Mouse (Mus musculus) lung, postnatal 10 days (tissue): ENCODE results near the gene Rad54l2.

ENCODE experiments used
- DNase-seq: peaks from one replicate; pipeline ENCODE4 v3.0.0; 2021

Gene Rad54l2

DNA sequence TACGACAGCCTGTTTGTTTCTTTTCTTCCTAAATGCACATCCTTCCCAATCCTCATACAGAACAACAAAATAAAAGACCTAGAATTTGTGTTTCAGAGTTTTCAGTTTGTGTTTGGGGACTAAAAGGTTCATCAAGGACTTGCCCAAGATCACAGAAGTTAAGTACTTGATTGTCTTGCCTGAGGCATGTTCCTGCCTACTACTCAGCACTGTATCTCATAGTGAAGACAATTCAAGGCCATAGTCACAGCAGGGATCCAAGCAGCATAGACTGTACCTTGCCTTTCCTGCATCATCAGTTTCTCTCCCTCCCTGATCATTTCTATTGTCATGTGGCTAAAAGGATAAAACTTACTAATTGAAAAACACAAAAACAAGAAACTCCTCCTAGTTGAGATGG lies 49.0 kb downstream of the Rad54l2 start:
- no peak for DNase-seq

DNA sequence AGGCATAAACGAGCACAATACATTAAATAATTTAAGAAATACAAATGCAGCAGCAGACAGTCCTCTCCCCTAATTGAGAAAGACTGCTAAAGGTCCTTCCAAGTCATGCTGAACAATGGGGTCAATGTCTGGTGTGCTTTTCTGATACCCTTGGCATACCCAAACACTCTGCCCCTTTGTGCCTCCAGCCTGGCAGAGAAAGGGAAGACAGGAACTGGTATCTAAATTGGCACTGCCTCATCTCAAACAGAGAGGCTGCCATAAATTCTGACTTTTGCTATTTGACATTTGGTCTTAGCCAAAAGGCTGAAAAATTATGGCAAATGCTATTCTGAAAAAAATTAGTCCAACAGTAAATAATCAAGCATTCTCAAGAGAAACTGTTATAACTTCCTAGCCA lies 49.9 kb downstream of the Rad54l2 start:
- no peak for DNase-seq

- DNase-seq, result no peak
Measured at GRCm38 (mm10) chr9:106738199-106738985, 50.6 kb downstream of the Rad54l2 start.

DNA sequence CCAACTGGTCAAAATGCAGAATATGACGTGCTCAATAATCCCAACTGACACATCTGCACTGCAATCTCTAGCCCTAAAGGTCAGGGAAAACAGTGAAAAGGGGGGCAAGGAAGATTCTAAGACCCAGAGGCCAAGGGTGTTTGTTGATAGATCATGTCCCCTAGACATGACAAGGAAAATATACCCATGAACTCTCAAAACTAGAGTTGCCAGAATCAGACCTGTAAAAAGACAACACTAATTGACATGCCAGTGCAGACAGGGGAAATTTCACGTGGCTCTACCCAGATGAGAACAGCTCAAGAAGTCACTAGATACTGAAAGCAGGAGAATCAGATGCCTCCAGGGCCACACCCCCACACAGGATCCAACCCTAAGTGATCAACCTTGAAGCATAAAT lies 55.3 kb downstream of the Rad54l2 start:
- DNase-seq, result no peak

DNA sequence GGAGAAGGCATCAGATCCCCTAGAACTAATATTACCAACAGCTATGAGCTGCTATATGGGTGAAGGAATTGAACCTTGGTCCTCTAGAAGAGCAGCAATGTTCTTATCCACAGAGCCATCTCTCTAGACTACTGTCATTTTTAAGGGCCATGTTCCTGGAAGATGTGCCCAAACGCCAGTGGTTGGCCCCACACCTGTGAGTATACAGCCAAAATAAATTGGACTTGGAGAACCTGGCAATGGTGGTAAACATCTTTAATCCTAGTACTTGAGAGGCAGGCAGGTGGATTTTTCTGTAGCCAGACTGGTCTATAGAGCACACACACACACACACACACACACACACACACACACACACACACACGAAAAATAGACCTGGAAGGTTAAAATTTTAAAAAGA lies 59.6 kb downstream of the Rad54l2 start:
- no peak for DNase-seq

DNA sequence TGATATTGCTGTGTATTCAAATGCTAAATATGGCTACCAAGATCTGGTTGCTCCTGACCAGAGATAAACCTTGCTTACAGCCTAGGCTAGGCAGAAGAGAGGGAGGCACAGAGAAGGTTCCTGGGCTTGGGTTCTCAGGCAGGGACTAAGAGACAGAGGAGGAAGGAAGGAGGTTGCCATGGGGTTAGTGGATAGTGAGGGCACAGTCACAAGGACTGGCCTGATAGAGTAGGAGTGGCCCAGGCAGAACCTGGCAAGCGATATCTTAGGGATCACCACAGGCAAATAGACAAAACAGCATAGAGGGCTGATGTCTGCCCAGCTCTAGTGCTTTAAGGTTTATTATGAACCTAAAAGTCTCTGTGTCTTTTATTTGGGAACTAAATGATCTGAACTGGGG lies 62.1 kb downstream of the Rad54l2 start:
- DNase-seq, result no peak

DNA sequence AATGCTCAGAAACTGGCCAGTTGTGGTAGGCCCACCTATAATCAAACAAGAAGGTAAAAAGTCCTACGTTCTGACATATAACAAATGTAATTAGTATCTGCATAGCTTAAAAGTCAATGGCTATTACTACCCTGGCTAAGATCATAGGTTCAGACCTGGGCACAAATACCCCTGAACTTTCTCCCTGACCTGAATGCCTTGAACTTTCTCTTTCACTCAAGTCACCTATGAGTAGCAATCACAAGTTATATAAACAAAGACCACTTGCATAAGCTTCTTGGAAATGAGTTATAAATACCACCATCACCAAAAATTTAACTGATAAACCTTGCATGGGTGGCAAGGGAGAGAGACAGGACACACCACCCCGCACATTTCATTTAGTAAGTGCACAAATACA lies 63.6 kb downstream of the Rad54l2 start:
- no peak for DNase-seq

- no peak for DNase-seq
Measured at GRCm38 (mm10) chr9:106724864-106725263, 64.1 kb downstream of the Rad54l2 start.

DNA sequence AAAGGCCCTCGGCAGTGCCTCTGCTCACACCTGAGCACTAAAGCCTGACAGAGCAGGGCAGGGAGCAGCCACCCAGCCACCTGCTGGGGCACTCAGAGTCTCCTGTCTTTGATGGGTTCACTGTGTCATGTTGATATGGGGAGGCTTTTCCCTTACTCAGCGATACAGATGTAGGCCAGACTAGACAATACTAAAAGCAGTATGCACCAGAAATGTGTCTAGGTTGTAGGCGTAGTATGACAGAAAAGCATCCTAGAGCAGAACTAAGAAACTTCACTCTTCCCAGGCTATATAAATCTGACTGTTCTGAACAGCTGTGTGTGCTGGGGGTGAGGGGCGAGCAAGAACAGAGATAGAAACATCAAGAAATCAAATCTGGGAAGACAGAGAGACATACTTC lies 72.3 kb downstream of the Rad54l2 start:
- DNase-seq, result no peak

DNA sequence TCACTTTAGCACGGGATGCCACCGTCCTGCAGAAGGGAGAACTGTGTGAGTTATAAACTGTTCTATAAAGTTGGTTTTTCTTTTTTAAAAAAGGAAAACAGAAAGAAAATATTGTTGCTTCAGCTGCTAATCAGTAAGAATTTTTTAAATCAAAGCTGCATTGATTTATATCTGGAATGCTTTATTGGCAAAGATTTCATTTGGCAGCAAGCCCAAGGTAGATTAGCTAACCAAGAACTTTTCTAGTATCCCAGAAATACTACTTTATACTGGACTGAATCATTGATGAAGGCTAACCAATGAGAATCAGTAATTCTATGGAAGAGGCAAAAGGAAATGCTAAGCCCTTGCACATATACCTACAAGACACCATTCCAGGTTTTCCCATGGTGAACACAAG lies 72.8 kb downstream of the Rad54l2 start:
- no peak for DNase-seq

DNA sequence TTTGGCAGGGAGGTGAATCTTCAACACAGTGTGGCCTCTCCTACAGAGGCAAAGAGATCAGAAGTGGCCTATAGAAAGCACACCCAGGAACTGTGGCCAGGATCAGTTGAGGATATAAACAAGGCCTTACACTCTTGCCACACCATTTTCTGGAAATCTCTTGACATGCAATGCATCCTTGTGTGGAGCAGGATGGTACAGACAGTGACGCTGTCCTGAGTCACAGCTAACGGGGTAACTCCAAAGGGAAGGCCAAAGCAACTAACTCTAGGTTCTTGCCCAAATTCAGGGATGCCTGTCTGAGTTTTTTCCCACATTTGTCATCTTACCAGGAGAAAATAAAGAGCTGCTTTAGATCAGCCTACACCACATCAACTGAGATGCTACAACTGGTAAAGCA lies 76.5 kb downstream of the Rad54l2 start:
- no peak for DNase-seq

GRCm38 (mm10) chr9:106692973-106693481 lies 96.0 kb downstream of the Rad54l2 start:
- DNase-seq, result no peak

GRCm38 (mm10) chr9:106688834-106689233 lies 100.2 kb downstream of the Rad54l2 start:
- no peak for DNase-seq

DNA sequence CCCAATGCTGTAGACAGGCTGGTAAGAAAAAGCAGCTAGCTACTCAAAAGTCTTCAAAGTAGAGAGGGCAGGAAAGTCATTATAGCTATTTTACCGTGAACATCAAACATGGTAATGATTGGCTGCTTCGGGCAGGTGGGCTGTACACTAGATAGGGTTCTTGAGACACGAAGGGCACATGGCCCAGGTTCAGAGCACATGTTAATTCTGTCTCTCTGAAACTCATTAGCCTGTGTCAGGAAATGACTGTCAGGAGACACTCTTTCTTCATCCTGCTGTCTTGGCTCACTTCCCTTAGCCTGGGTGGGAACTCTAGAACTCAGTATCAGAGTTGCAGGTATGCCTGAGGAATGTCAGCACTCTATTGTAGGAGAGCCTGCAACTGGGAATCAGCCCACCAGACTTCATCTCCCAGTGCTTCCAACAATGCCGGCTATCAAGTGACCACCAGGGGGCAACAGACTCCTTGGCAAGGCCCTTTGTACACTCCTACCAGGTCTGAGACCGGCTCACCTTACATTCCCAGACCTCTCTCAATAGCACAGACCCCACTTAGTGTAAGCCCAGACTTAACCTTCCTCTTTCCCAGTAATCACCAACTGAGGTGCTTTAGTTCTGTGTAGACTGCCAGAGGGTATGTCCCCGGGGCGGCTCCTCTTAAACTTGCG lies 101.9 kb downstream of the Rad54l2 start:
- DNase-seq, result peak; percentile 87

DNA sequence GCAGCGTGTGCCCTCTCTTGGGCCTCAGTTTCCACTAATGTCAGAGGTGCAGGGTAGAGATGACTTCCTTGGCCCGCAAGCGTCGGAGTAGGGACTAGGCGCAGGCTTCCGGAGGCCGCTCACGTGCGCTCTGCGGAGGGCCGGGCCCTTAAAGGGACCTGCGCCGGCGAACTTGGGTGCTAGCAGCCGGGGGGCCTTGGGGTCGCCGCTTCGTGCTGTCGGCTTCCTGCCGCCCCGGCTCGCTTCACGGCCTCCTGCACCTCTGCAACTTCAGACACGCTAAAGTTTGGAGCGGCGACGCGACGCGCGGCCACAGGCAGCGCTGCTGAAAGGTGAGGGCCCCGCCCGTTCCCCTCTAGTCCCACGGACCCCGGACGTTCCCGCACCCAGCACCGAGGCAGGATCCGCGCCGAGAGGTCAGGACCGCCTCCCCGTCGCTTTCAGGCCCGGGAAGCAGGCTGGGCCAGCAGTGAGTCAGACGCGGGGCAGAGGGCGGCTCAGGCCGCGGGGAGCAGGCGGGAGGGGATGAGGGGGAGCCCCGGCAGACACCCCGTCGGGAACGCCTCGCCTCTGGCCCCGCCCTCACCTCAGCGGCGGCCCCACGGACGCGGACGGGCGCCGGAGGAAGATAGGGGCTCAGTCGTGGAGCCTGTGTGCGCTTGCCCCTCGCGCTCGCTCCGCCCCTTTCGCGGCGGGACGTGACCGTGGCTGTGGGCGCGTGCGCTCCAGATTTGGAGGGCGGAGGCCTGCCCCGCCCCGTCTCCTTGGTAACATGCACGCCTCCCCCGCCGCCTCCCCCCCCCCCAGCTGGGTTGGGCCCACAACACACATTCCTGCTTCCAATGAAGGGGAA lies 103.5 kb downstream of the Rad54l2 start, which contains the start of gene Tex264:
TSS of gene Tex264 (minus strand) at position 679 of the 853 bp plus-strand sequence.
- peak; percentile 89 for DNase-seq

GRCm38 (mm10) chr9:106684918-106685248 lies 104.1 kb downstream of the Rad54l2 start:
- peak; percentile 19 for DNase-seq

- no peak for DNase-seq
Measured at GRCm38 (mm10) chr9:106684093-106684872, 104.7 kb downstream of the Rad54l2 start.

- no peak for DNase-seq
Measured at GRCm38 (mm10) chr9:106681026-106681425, 108.0 kb downstream of the Rad54l2 start.

- no peak for DNase-seq
Measured at GRCm38 (mm10) chr9:106678242-106678641, 110.8 kb downstream of the Rad54l2 start.

GRCm38 (mm10) chr9:106677702-106678101 lies 111.3 kb downstream of the Rad54l2 start:
- no peak for DNase-seq

GRCm38 (mm10) chr9:106676571-106676970 lies 112.4 kb downstream of the Rad54l2 start:
- no peak for DNase-seq

DNA sequence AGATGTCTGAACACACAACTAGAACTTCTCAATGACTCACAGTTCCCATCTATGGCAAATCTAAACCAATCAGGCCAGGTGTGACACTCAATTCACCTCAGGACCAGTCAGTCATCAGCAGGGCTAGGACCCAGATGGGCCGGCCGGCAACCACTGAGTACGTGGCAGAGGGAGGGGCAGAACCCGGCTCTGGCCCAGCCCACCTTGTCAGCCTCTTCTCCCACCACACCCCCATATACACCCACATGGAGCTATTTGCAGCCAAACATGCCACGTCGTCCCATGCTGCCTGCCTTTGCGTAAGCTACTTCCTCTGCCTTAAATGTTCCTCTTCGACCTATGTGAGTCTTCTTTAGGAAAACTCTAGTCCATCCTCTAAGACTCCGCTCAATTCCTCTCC lies 113.0 kb downstream of the Rad54l2 start:
- DNase-seq, result no peak

DNA sequence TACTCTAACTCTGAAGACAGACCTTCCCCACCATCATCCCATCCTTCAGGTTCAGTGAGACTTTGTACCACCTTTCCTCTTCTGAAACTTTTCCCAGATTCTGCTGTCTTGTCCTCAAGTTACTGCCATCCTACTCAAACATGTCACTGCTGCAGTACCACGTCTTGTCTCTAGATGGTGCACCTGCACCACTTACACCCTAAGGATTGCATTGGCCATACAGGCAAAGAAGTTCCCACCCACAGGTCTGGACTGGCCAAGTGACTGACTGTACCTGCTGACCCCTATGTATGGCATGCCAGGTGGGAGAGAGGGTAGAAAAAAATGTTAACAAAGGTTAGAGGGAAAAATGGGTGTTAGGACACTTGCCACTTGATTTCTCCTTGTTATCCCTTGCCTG lies 113.5 kb downstream of the Rad54l2 start:
- DNase-seq, result peak; percentile 85
